Mouse (Mus musculus) B cell, adult 2 months (primary cell): ENCODE data around the gene Gtpbp3.

Experiments used
- DNase-seq, 2 experiments: peaks; one replicate each; pipeline ENCODE4 v3.0.0; 2022

Gene Gtpbp3

DNA sequence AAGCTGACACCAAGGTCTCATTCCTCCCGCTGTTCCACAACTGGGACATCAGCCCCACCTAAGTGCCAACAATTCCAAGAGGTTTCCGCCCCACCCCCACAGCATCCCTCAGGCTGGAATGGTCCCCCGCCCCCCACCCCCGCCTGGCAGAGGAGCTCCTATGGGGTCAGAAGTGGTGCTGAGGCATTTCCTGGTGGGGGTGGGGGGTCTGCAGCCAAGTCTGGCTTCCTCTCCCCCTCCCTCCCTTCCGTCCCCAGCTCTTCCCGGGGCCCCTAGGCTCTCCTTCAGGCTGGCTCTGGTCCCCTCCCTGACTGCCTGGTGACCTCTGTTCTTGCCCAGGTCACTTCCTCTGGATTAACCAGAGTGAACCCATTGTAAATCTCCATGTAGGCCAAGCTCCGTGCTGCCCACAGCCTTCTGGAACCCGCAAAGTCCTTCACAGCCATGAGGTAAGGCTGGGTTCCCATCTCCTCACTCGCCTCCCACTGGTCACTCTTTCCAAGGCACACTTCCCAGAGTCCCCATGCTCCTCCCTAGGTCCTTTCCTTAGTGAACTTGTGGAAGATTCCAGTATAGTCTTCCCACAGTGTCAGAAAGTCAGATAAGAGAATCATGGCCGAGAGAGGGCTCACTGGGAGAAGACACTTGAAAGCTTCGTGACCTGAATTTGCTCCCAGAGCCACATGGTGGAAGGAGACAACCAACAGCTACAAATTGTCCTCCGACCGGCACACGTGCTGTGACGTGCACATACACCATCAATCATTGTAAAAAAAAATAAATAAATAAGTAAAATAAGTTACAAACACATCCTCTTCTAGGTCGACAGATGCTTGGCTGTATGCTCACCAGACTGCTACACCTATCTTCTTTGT lies 11.2 kb downstream of the Gtpbp3 start:
- no peak for DNase-seq

DNA sequence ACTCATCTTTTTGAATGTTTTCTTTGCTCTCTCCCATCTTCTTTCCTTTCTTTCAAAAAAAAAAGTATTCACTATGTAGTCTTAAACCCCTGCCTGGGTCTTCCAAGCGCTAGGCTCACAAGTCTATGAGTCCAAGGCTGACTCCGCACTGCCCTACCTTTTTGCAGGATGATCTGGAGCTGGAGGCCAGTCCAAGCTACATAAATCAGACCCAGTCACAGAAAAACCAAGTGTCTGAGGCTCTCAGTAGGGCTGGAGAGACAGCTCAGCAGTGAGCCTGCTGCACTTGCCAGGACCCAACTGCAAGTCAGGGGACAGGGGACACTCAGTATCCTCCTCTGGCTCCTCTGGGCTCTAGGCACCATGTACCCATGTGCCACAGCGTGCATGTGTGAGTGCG lies 16.4 kb downstream of the Gtpbp3 start:
- no peak for DNase-seq

DNA sequence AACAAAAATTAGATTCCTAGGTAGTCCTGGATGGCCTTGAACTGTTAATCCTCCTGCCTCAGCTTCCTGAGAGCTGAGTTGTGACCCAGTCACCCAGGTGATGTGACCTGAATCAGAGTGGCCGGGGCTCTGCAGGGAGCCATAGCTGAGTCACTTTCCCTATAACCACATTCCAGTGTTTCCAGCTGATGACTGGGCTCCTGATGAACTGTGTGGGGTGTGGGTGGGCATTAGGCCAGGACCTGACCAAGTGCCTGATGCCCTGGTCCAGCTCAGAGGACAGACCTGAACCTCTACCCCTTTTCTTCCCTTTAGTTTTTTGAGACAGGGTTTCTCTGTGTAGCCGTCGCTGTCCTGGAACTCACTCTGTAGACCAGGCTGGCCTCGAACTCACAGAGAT lies 17.4 kb downstream of the Gtpbp3 start:
- no peak for DNase-seq

DNA sequence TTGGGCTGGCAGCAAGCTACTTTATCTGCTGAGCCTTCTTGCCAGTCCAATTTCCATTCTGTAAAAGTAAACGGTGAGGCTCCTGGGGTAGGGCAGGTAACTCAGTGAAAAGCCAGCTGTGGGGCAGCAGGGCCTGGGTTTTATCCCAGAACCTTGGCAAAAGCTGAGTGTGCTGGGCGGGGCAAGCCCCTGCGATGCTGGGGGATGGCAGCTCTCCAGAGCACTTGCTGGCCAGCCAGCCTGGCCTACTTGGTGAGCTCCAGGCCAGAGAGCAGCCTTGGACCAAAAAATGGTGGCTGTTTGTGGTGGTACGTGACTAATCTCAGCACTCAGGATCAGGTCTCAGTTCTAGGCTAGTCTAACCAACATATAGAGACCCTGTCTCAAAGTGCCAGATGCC lies 18.1 kb downstream of the Gtpbp3 start:
- DNase-seq: no peak

DNA sequence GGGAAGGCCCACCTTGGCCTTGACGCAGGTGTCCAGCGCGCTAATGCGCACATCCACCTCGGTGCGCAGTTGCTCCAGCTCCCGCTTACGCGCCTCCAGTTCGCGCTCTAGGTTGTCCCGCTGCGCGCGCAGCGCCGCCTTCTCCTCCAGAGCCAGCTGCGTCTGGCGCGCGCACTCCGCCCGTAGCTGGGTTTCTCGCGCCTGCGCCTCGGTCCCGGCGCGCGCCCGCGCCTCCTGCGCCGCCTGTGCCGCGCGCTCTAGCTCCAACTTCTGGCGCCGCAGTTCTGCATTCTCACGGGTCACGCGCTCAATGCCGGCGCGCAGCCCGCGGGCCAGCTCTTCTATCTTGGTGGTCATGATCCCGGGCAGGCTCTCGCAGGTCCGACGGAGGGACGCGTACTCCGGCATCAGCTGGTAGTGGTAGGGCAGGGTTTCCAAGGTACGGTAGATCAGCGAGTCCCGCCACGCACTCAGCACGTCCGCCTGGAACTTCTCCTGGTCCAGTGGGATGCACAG lies 19.7 kb downstream of the Gtpbp3 start:
- DNase-seq: no peak

DNA sequence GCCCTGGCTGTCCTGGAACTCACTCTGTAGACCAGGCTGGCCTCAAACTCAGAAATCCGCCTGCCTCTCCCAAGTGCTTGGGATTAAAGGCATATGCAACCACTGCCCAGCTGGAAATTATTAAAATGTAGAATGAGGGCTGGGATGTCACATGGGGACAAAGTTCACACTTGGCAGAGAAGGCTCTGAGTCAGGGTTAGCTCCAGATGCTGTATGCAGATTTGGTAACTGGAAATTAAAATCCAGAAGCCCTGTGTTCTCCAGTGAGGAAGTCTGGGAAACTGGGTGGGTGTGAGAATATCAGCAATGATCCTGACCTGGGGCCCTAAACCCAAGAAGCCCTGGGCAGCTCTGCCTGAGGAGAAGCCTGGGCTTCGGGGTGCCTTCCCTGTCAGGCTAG lies 21.4 kb downstream of the Gtpbp3 start:
- no peak for DNase-seq

DNA sequence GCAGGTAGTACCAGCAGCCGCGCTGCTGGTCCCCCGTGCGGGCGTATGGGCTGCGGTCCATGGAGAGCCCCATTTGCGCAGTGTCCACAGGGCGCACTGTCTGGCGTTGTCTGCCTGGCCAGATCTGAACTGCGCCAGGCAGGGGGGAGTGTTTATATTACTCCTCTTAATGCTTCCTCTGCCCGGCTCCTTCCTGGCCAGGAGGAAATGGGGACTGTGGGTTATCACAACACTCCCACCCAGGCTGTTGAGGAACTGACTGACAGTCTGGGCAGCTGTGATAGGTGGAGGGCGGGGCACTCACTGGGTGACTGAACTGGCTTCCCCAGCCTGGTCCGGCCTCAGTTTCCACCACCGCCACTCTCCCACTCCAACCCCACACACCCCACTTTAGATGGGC lies 23.7 kb downstream of the Gtpbp3 start, which contains the start of gene Plvap:
Gene Plvap, minus strand, starts transcription at position 109 of the 400 bp plus-strand sequence.
- no peak for DNase-seq

DNA sequence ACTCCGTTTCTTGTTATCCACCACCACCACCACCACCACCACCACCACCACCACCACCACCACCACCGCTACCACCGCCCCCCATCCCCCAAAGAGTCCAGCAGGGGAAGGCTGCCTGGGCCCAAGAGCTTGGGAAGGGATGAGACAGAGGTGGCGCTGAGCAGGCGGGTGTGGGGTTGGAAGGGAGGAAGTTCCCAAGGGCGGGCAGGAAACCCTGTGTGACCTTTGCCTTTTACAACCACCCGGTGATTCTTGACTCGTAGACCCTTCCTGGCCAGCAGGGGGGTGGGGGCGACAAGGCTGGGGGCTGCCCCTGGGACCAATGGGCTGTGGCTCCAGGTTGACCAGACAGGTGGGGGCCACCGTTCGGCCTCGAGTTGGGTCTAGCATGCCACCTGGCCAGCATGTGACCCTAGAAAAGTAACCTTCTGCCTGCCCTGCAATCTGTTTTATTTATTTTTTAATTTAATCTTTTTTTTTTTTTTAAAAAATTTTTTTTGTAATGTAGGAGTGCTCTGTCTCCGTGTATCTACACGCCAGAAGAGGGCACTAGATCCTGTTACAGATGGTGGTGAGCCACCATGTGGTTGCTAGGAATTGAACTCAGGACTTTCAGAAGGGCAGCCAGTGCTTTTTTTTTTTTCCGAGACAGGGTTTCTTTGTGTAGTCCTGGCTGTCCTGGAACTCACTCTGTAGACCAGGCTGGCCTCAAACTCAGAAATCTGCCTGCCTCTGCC lies 25.3 kb downstream of the Gtpbp3 start:
- no peak for DNase-seq

DNA sequence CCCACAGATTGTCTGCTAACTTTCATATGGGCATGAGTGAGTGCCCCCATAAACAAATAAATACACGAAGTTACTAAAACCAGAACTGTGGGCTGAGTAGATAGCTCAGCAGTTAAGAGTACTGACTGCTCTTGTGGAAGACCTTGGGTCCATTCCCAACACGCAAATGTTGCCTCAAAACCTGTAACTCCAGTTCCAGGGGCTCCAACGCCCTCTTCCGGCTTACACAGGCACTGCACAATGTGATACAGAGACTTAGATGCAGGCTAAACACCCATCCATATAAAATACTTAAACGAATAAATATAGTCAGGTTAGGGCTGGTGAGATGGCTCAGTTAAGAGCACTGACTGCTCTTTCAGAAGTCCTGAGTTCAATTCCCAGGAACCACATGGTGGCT lies 27.1 kb downstream of the Gtpbp3 start:
- no peak for DNase-seq

DNA sequence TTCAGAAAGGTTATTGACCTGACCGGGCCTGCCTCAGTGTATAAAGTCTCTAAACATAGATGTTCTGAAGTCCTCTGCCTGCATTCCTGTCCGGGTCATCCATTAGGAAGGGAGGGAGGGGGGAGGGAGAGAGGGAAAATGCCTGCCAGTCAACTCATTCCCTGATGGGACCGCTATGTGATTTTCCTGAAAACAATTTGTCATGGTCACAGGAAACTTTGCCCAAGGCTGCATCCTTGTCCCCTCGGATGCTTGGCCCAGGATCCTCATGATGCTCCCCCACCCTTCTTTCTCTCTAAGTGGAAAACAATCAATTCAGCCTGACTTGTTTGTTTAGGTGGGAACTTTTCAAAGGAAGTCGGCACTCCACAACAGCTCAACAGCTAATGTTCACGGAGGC lies 28.9 kb downstream of the Gtpbp3 start:
- no peak for DNase-seq

DNA sequence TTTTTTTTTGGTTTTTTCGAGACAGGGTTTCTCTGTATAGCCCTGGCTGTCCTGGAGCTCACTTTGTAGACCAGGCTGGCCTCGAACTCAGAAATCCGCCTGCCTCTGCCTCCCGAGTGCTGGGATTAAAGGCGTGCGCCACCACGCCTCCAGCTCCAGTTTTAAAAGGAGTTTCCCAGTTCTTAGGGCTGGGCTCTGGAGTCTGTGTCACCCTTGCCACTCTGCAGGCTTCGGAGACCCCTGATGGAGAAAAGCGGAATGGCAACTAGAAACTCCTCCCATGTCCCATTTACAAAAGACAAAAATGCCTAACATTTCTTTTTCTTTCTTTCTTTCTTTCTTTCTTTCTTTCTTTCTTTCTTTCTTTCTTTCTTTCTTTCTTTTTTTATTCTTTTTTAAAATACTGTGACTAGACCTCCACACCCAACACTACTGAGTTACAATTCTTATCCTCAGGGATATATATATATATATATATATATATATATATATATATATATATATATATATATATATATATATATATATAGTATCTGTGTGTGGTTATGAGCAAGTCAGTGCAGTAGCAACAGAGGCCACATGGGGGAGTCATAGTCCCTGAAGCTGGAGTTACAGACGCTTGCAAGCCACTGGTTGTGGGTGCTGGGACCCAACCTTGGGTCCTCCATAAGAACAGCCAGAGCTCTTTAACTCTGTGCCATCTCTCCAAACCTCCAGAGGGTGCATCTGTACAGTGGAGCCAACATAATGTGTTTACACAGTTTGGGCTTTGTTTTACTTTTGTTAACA lies 31.3 kb downstream of the Gtpbp3 start:
- peak; percentile 57 to 64 for DNase-seq

DNA sequence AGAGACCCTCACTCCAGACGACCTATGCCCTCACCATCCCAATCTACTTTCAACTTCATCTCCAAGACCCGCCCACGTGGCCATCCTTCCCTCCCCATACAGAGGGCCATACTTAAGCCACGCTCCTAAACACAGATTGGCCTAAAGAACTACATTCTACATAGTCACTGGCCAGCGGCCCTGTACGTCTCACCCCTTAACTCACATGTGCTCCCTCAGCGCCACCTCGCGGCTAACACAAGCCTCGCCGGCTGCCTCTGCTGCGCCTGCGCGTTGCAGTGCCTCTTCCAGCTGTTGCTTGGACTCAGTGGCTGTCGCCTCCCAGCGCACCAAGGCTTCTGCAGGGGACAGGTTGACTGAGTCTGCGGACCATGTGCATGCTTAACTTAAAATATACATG lies 33.7 kb downstream of the Gtpbp3 start:
- peak; percentile 94 to 95 for DNase-seq

DNA sequence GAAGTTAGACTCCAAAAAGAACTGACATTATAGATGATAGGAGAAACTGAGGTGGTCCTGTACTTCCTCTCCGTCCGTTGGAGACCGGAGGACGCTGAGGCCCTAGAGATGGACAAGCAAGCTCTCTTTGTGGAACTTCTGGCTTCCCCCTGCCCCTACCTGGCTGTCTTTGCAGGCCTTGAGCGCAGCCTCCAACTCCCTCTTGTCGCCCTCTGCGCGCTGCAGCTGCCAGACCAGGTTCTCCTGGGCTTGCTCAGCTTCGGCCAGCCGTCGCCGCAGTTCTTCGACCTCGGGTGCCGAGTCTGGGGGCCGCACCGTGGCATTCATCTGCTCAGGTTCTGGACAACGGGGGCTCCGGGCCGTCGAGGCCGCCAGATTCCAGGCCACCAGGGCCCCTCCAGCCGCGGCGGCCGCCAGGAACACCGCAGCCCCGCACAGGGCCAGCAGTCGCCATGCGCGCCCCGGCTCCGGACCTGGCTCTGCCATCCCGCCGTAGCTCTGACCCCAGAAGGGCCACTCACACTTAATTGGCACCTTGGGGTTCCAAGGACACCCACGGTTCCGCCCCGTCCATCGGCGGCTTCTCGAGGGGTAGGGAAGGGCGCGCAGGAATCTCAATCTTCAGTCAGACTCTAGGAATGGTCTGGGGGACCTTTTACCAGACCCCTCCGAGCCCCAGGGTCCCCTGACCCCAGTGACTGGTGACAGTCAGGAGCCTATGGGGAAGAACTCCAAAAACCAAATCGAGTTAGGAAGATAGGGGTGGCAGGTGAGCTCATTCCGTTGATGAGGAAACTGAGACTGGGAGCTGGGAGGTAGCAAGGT lies 37.5 kb downstream of the Gtpbp3 start, which contains the start of gene Ccdc194:
Gene Ccdc194, minus strand, starts transcription at position 486 of the 825 bp plus-strand sequence.
- DNase-seq: no peak

DNA sequence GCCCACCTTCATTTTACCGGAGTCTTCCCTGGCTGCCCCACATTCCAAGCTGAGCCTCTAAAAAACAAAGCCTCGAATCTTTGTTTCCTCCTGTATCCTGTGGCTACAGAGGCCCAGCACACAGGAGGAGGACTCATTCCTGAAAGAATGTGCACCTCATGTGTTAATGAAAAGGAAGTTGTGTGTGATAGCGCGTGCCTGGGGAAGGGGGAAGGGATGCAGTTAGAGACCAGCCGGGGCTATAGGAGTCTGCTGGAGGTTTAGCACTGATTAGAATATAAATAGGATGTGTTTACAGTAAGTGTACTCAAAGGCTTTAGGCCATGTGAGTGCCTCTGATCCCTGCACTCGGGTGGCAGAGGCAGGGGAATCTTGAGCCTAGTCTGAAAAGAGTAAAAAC lies 38.4 kb downstream of the Gtpbp3 start:
- DNase-seq: no peak

DNA sequence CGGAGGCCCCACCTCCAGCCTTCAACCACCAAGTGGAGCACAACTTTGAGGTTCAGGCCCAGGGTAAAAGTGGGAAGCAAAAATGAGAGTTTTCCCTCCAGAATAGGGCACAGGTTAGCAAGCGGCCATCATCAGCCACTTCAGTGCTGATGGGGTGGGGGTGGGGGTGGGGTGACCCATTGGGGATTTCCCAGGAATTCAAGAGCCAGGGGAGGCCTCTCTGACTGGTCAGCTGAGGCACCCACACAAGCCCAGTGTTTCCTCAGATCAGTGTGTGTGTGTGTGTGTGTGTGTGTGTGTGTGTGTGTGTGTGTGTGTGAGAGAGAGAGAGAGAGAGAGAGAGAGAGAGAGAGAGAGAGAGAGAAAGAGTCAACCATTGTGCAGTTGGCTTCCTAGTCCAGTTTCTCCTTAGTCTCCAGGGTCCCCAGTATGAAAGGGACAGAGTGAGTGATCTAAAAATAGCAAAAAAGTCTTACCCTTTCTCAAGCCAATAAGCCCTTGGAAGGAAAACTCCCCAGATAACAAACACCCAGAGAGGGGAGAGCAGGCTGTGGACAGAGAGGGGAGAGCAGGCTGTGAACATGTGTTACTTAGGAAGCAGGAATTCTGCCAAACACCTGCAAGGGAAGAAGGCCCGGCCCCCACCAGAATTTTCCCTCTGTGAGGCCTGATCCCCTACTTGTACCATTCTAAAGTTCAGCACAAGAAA lies 39.4 kb downstream of the Gtpbp3 start:
- no peak for DNase-seq

DNA sequence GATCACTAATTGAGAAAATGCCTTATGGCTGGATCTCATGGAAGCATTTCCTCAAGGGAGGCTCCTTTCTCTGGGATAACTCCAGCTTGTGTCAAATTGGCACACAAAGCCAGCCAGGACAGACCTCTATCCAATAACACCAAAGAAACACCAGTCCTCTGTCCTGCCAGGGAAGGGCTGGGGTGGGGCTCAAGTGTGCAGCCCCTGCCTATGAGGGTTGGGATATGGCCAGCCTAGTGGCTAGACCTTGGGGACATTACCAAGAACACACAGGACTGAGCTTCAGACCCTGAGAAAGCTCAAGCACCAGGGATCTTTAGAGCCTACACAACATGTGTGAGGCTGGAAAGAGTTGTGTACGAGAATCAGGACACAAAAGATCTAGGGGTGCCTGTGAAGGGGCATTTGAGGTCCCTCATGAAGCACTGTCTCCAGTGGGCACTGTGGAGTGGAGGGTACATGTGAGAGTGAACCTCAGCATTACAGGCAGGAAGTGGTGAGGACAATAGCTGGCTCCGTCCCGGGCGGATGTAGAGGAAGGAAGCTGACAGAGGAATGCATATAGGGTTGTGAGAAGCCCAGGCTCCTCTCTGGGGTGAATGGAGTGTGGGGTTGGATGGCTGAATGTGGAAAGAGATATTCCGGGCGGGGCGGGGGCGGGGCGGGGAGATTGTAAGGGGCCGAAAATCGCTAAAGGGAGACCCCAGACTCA lies 40.6 kb downstream of the Gtpbp3 start:
- DNase-seq: no peak

DNA sequence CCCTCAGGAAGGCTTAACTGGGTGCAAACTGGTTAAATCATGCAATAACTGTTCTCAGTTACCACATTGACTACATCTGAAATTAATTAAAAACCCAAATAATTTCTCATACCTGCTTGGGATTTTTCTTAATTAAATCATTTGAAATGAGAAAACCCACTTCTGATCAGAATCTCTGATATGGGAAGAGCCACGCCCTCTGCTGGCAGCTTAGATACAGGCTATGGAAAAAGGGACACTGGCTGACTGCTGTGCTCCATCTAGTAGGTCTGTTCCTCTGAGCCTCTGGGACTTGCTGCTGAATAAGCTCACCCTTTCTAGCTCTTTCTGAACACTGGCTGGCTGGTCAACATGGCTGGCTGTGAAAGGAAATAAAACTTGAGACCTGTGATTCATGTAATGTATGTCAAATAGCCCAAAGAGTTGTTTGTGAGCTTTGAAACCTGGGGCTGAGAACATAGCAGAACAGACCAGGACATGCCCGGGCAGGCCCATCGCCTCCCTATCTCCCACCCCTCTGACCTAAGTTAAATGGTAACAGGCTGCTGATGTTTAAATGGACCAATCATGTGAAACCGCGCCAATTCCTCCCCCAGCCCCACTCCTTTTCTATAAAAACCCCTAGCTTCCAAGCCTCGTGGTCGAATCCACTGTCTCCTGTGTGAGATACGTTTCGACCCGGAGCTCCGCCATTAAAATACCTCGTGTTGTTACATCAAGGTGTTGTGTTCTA lies 43.0 kb downstream of the Gtpbp3 start:
- peak; percentile 18 to 27 for DNase-seq

DNA sequence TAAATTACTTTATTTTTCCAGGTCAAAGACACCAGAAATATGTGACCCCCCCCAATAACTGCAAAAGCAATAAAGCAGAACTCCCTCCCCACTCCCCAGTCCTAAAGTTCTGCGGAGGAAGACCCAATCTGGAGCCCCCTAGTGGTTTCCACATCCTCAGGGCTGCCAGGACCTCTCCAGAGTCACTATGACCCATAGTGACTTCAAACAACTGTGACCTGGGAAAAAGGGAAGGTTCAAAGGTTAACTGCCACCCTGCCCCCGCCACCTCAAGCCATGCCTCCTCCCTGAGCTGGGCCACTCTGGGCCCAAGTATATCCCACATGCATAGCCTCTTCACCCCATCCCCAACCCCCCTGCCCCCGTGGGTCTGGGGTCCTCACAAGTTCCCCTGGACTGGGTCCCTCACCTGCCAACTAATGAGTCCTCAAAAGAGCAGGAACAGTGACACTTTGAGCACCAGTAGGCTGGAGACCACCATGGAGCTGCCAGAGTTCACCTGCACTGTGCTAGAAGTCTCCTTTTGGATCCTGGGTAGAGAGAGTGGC lies 46.4 kb downstream of the Gtpbp3 start:
- no peak for DNase-seq

DNA sequence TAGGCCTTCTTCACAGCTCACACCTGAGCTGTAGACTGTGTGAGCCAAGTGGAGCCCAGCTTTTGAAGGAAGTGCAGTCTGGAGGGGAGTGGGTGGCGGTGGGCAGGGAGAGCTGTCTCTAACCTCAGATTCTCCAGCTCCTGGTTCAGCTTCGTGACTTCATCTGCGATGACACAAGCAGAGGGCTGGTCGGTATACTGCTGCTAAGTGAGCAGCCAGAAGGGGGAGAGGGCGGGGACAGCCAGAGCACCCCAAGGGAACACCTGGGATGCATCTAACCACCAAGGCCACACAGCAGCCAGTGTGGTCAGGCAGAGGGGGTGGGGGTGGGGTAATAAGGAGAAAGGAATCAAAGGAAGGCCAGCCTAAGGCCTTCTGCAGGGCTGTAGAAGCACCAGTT lies 47.8 kb downstream of the Gtpbp3 start:
- no peak for DNase-seq
